ENCODE assay signal across 23 mouse cellular contexts in genomic region chr6:108776274-108776673, GRCm38 (mm10). TPM values are rescaled to one million over a fixed set of nuclear protein-coding genes. Genes with fewer than 3 reads are reported as not detected.
DNase-seq lines count a peak whose midpoint lies in the region; ATAC-seq and TF ChIP-seq lines count a peak whose summit lies in the region.
"Had no signal": no experiment of that assay in that cellular context is flagged by ENCODE, and none has a peak within 500 bp of the region (broad histone marks: within the 10 kb centered on the region; RNA-seq: fewer than 3 reads in every experiment).

No protein-coding gene starts in this region.

- no peak for ATAC-seq in midbrain, embryonic 11.5 days (ENCODE audit: low FRiP score)
- ATAC-seq in midbrain, postnatal 0 days (ENCODE audit: low FRiP score): no peak
- ATAC-seq: forebrain, embryonic 13.5 days; forebrain, postnatal 0 days; intestine, postnatal 0 days; Patski had no signal

- no peak overlapping the region for H3K4me2 ChIP-seq in midbrain, embryonic 11.5 days
- no peak overlapping the region for H3K4me2 ChIP-seq in midbrain, postnatal 0 days (ENCODE audit: low read depth, low read length, poor library complexity, severe bottlenecking)
- H3K4me2 ChIP-seq: forebrain, embryonic 13.5 days; heart, embryonic 11.5 days; hindbrain, embryonic 12.5 days; hindbrain, embryonic 15.5 days had no signal

- TF ChIP-seq CTCF in midbrain, postnatal 0 days (IDR thresholded peaks at IDR 0.05): no peak

- no peaks in the 10 kb centered on the region for H3K9me3 ChIP-seq in midbrain, embryonic 11.5 days (ENCODE audit: control insufficient read depth, low read length)
- no peaks in the 10 kb centered on the region for H3K9me3 ChIP-seq in midbrain, postnatal 0 days (ENCODE audit: low read length)
- H3K9me3 ChIP-seq: forebrain, embryonic 10.5 days; forebrain, embryonic 13.5 days; G1E; hindbrain, embryonic 12.5 days; hindbrain, embryonic 15.5 days had no signal

- no peak overlapping the region for H3K9ac ChIP-seq in midbrain, embryonic 11.5 days (ENCODE audit: low read length)
- no peak overlapping the region for H3K9ac ChIP-seq in midbrain, postnatal 0 days (replicated peaks; ENCODE audit: low read length, poor library complexity, severe bottlenecking)
- H3K9ac ChIP-seq: forebrain, embryonic 13.5 days; forebrain, postnatal 0 days; hindbrain, embryonic 12.5 days; hindbrain, embryonic 15.5 days had no signal

- H3K27ac ChIP-seq in midbrain, embryonic 11.5 days (ENCODE audit: low read depth, low read length): no peak overlapping the region
- H3K27ac ChIP-seq in midbrain, postnatal 0 days (ENCODE audit: low read depth, low read length): no peak overlapping the region
- H3K27ac ChIP-seq: forebrain, embryonic 10.5 days; forebrain, embryonic 13.5 days; gastrocnemius, adult 2 months; hindbrain, embryonic 12.5 days; hindbrain, embryonic 15.5 days had no signal

- no peaks in the 10 kb centered on the region for H3K4me1 ChIP-seq in midbrain, embryonic 11.5 days (ENCODE audit: control insufficient read depth, insufficient read depth, low read length)
- no peaks in the 10 kb centered on the region for H3K4me1 ChIP-seq in midbrain, postnatal 0 days (ENCODE audit: insufficient read depth, low read length)
- H3K4me1 ChIP-seq: forebrain, embryonic 10.5 days; forebrain, embryonic 13.5 days; hindbrain, embryonic 12.5 days; hindbrain, embryonic 15.5 days had no signal

- DNase-seq in adrenal gland, adult 2 months: peak; percentile 63
- no peak for DNase-seq in adrenal gland, postnatal 4 days (ENCODE audit: low spot score in 2 of 2)
- peak; percentile 10 for DNase-seq in midbrain, embryonic 11.5 days (ENCODE audit: low spot score, missing footprints)
- DNase-seq in midbrain, postnatal 0 days (ENCODE audit: low spot score): no peak
- DNase-seq in adrenal gland, postnatal 25 days: peak; percentile 7
- no peak for DNase-seq in thymus, postnatal 4 days
- DNase-seq: B cell, adult 2 months; cerebellum, adult 18-20 months; cerebellum, adult 9-10 months; cerebellum, postnatal 14 days; forebrain, postnatal 0 days; gastrocnemius, adult 2 months; gastrocnemius, postnatal 14 days; heart, adult 11 months had no signal

- no peaks in the 10 kb centered on the region for H3K36me3 ChIP-seq in midbrain, embryonic 11.5 days (ENCODE audit: control insufficient read depth, insufficient read depth, low read length)
- H3K36me3 ChIP-seq in midbrain, postnatal 0 days (ENCODE audit: insufficient read depth, low read length): no peaks in the 10 kb centered on the region
- H3K36me3 ChIP-seq: forebrain, embryonic 10.5 days; G1E; hindbrain, embryonic 12.5 days; hindbrain, embryonic 15.5 days had no signal

- no peaks in the 10 kb centered on the region for H3K27me3 ChIP-seq in midbrain, embryonic 11.5 days (ENCODE audit: control insufficient read depth, insufficient read depth, low read length)
- no peaks in the 10 kb centered on the region for H3K27me3 ChIP-seq in midbrain, postnatal 0 days (ENCODE audit: insufficient read depth, low read length)
- H3K27me3 ChIP-seq: CH12.LX; forebrain, embryonic 13.5 days; hindbrain, embryonic 12.5 days; hindbrain, embryonic 15.5 days; Patski had no signal

- H3K4me3 ChIP-seq in midbrain, embryonic 11.5 days (ENCODE audit: low read depth, low read length): no peak overlapping the region
- H3K4me3 ChIP-seq in midbrain, postnatal 0 days (ENCODE audit: low read depth, low read length): no peak overlapping the region
- H3K4me3 ChIP-seq: forebrain, embryonic 10.5 days; forebrain, embryonic 13.5 days; gastrocnemius, adult 2 months; hindbrain, embryonic 12.5 days; hindbrain, embryonic 15.5 days had no signal

RNA-seq across cellular contexts. Expression of gene Arl8b, which starts 6.6 kb away (rescaled TPM):
- total RNA-seq in adrenal gland, adult 2 months (2021): 100 to 1,000 TPM; 120 to 128 TPM
- 12.6 and 12.7 TPM in 2 replicates for polyA plus RNA-seq in adrenal gland, adult 2 months (2012; rRNA removed)
- 10 to 100 TPM; 91.3 to 92.5 TPM for total RNA-seq in adrenal gland, postnatal 4 days (2021)
- polyA plus RNA-seq in midbrain, embryonic 11.5 days (2014; fragmentation: Nextera tagmentation; extraction: Ambion mirVana): 84.3 and 94.5 TPM in 2 replicates
- 73.1 and 73.9 TPM in 2 replicates for total RNA-seq in midbrain, postnatal 0 days (2014; rRNA removed)
- 89.6 and 105 TPM in 2 replicates for polyA plus RNA-seq in midbrain, postnatal 0 days (2015; fragmentation: Nextera tagmentation; extraction: Ambion mirVana)
- total RNA-seq in adrenal gland, postnatal 25 days (2021): 103 and 117 TPM in 2 replicates

RNA-seq across cellular contexts. Expression of gene Edem1, which starts 52.2 kb away (rescaled TPM):
- total RNA-seq in adrenal gland, adult 2 months (2021): 10 to 100 TPM; 37.3 to 53.9 TPM
- 24.5 and 29.4 TPM in 2 replicates for polyA plus RNA-seq in adrenal gland, adult 2 months (2012; rRNA removed)
- 10 to 100 TPM; 40.1 to 41.1 TPM for total RNA-seq in adrenal gland, postnatal 4 days (2021)
- polyA plus RNA-seq in midbrain, embryonic 11.5 days (2014; fragmentation: Nextera tagmentation; extraction: Ambion mirVana): 20.5 and 21.7 TPM in 2 replicates
- 11.3 and 13.4 TPM in 2 replicates for total RNA-seq in midbrain, postnatal 0 days (2014; rRNA removed)
- 3.1 and 3.7 TPM in 2 replicates for polyA plus RNA-seq in midbrain, postnatal 0 days (2015; fragmentation: Nextera tagmentation; extraction: Ambion mirVana)
- 60.2 and 64.4 TPM in 2 replicates for total RNA-seq in adrenal gland, postnatal 25 days (2021)

Comparison
In these comparisons a context has a peak if more than half of its experiments do, and no peak if none do; other contexts are left out.
1. DNase-seq: peak in adrenal gland, adult 2 months (single experiment), midbrain, embryonic 11.5 days (single experiment) and adrenal gland, postnatal 25 days (single experiment); none in adrenal gland, postnatal 4 days (0 of 2), midbrain, postnatal 0 days (single experiment) and thymus, postnatal 4 days (single experiment).